Mouse (Mus musculus) ES-Bruce4 (cell line): ENCODE measurements at regions not wholly inside any gene's neighbourhood (a gene's known extent, or its start where the extent isn't known, plus 50 kb on each side); places are given as distances from the start of the nearest gene placed in this dataset.

Experiments
- H3K27ac ChIP-seq: 2 replicates; pipeline ENCODE4 v1.5.1; 2012; ENCODE audit warnings: low read length, inconsistent platforms; ENCODE audit not compliant: insufficient read depth
- H3K27me3 ChIP-seq: 2 replicates; pipeline ENCODE4 v1.6.1; 2012; ENCODE audit warnings: mild to moderate bottlenecking, low read length, inconsistent platforms; ENCODE audit not compliant: control insufficient read depth, poor library complexity, insufficient read depth, severe bottlenecking
- H3K36me3 ChIP-seq: 2 replicates; pipeline ENCODE4 v1.6.1; 2012; ENCODE audit warnings: inconsistent platforms, mild to moderate bottlenecking, low read length, moderate library complexity; ENCODE audit not compliant: control insufficient read depth, poor library complexity, insufficient read depth, severe bottlenecking
- H3K4me1 ChIP-seq: one replicate; pipeline ENCODE4 v1.8.1; 2011; ENCODE audit warnings: low read length; ENCODE audit not compliant: control insufficient read depth, insufficient read depth
- H3K4me3 ChIP-seq: 2 replicates; pipeline ENCODE4 v1.5.1; 2011; ENCODE audit warnings: low read depth, mild to moderate bottlenecking, low read length
- H3K9ac ChIP-seq: 2 replicates; pipeline ENCODE4 v1.6.1; 2012; ENCODE audit warnings: low read depth, mild to moderate bottlenecking, inconsistent platforms; ENCODE audit not compliant: poor library complexity, severe bottlenecking
- H3K9me3 ChIP-seq: replicated peaks from 2 replicates; pipeline ENCODE4 v1.6.1; 2012; ENCODE audit warnings: mild to moderate bottlenecking, low read length, inconsistent platforms; ENCODE audit not compliant: control insufficient read depth, poor library complexity, insufficient read depth, severe bottlenecking
- CTCF ChIP-seq: IDR thresholded peaks from one replicate; pipeline ENCODE4 v1.8.1; 2011; ENCODE audit warnings: low read depth, low read length
- EP300 ChIP-seq: IDR thresholded peaks from 2 replicates; pipeline ENCODE4 v1.6.1; 2011; ENCODE audit warnings: low read depth, low read length; ENCODE audit not compliant: insufficient read depth
- POLR2A ChIP-seq: IDR thresholded peaks from one replicate; pipeline ENCODE4 v1.8.1; 2011; ENCODE audit warnings: low read length; ENCODE audit not compliant: insufficient read depth

- Histone ChIP-seq H3K27ac (no peak overlapping the region), H3K9ac (no peak overlapping the region), H3K9me3 (no peaks in the 10 kb centered on the region), H3K27me3 (no peaks in the 10 kb centered on the region), H3K4me3 (no peak overlapping the region), H3K4me1 (no peaks in the 10 kb centered on the region), H3K36me3 (no peaks in the 10 kb centered on the region)
- TF ChIP-seq EP300 (no peak), CTCF (no peak), POLR2A (no peak)
Observed at GRCm38 (mm10) chr10:111770027-111770426, 202.4 kb upstream of the Krr1 start.

DNA sequence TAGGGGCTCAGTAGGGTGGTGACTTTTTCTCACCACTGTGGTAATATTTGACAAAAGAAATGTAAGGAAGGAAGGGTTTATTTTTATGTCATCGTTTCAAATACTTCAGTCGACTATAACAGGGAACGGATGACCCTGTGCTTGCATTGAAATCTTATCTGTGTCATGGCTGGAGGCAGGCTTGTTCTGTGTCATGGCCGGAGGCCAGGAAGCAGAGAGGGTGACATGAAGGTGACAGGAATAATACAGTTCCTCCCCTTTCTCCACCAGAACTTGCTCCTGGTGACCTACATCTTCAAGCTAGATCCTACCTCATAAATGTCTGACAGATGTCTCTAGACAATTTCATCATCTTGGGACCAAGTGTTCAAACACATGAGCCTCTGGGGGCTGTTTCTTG, 201.5 kb upstream of the Krr1 start:
- TF ChIP-seq POLR2A (no peak), CTCF (no peak), EP300 (no peak)
- Histone ChIP-seq H3K27ac (no peak overlapping the region), H3K36me3 (no peaks in the 10 kb centered on the region), H3K9ac (no peak overlapping the region), H3K27me3 (no peaks in the 10 kb centered on the region), H3K4me3 (no peak overlapping the region), H3K9me3 (no peaks in the 10 kb centered on the region), H3K4me1 (no peaks in the 10 kb centered on the region)

DNA sequence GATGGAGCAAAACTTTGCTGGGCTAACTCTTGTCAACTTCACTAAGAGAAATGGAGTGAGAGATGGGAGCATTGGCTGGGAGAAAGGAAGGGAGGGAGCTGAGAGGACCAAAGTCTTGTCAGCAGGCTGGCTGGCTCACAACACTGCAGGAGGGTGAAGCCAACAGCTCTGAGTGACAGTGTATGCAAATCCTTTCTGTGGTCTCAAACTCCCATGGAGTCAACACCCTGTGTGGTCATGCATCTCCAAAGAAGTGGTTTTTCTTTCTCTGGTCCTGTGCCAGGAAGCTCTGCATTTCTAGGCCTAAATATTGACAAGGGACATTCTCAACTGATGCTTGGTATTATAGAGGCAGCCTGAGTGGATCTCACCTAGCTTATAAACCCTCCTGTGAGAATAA, 194.9 kb upstream of the Krr1 start:
- Histone ChIP-seq H3K27me3 (no peaks in the 10 kb centered on the region), H3K9ac (no peak overlapping the region), H3K4me1 (no peaks in the 10 kb centered on the region), H3K27ac (no peak overlapping the region), H3K9me3 (no peaks in the 10 kb centered on the region), H3K36me3 (no peaks in the 10 kb centered on the region), H3K4me3 (no peak overlapping the region)
- TF ChIP-seq EP300 (no peak), POLR2A (no peak), CTCF (no peak)

GRCm38 (mm10) chr10:111778111-111778510, 194.4 kb upstream of the Krr1 start:
- H3K27ac ChIP-seq: no peak overlapping the region
- H3K9ac ChIP-seq: no peak overlapping the region
- TF ChIP-seq POLR2A (no peak), EP300 (no peak), CTCF (no peak)
- H3K27me3 ChIP-seq: no peaks in the 10 kb centered on the region
- H3K36me3 ChIP-seq: no peaks in the 10 kb centered on the region
- H3K4me1 ChIP-seq: no peaks in the 10 kb centered on the region
- H3K4me3 ChIP-seq: no peak overlapping the region
- no peaks in the 10 kb centered on the region for H3K9me3 ChIP-seq

- Histone ChIP-seq H3K4me1 (no peaks in the 10 kb centered on the region), H3K9ac (no peak overlapping the region), H3K27me3 (no peaks in the 10 kb centered on the region; the same call in 1 of the 2 replicates), H3K9me3 (no peaks in the 10 kb centered on the region), H3K36me3 (no peaks in the 10 kb centered on the region), H3K27ac (no peak overlapping the region), H3K4me3 (no peak overlapping the region)
- no peak for TF ChIP-seq POLR2A
- TF ChIP-seq EP300: no peak
- TF ChIP-seq CTCF: no peak
Observed at GRCm38 (mm10) chr10:111779956-111780355, 192.5 kb upstream of the Krr1 start.

DNA sequence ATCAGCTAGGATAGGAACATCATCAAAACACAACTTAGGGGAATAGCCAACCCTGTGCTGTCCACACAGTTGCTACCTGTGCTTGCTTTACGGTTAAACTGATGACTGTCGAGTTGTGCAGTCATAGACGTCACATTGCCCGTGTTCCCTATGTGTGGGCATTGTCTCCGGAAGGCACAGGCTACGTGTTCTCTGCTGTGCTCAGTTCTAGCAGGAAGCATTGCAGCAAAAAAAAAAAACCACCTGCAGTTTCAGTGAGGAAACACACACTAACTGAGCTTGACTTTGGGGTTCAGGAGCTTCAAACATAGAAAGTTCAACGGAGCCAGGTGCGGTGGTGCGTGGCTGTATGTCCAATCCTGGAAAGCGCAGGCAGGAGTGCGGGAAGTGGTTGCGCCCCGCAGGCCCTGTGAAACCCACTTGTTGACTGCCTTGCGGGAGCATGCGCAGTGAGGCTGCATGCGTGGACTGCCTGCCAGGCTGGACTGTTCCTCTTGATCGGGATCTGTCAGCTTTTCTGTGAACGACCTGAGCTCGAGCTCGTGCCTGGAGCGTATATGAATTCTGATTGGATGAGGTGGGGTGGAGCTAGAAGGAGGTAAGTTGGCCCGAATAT, 190.2 kb upstream of the Krr1 start:
- H3K9ac ChIP-seq: no peak overlapping the region
- no peaks in the 10 kb centered on the region for H3K9me3 ChIP-seq
- H3K27ac ChIP-seq: no peak overlapping the region
- no peak for TF ChIP-seq POLR2A
- no peak for TF ChIP-seq EP300
- TF ChIP-seq CTCF: no peak
- H3K27me3 ChIP-seq: no peaks in the 10 kb centered on the region; the same call in 1 of the 2 replicates
- no peaks in the 10 kb centered on the region for H3K4me1 ChIP-seq
- H3K4me3 ChIP-seq: peak overlapping the region; percentile 31
- no peaks in the 10 kb centered on the region for H3K36me3 ChIP-seq

GRCm38 (mm10) chr10:111783496-111783895, 189.0 kb upstream of the Krr1 start:
- no peak for TF ChIP-seq CTCF
- TF ChIP-seq EP300: no peak
- no peak for TF ChIP-seq POLR2A
- Histone ChIP-seq H3K27ac (no peak overlapping the region), H3K9ac (no peak overlapping the region), H3K9me3 (no peaks in the 10 kb centered on the region), H3K27me3 (no peaks in the 10 kb centered on the region; the same call in 1 of the 2 replicates), H3K4me3 (no peak overlapping the region), H3K36me3 (no peaks in the 10 kb centered on the region), H3K4me1 (no peaks in the 10 kb centered on the region)
